Mouse (Mus musculus) urinary bladder, adult 18-20 months (tissue): ENCODE measurements at regions not wholly inside any gene's neighbourhood (a gene's known extent, or its start where the extent isn't known, plus 50 kb on each side); places are given as distances from the start of the nearest gene placed in this dataset.

Source experiments
- DNase-seq, 2 experiments: peaks; one replicate each; pipeline ENCODE4 v3.0.0; 2022; ENCODE audit warnings: low spot score in 2 of 2, mixed read lengths in 2 of 2

DNA sequence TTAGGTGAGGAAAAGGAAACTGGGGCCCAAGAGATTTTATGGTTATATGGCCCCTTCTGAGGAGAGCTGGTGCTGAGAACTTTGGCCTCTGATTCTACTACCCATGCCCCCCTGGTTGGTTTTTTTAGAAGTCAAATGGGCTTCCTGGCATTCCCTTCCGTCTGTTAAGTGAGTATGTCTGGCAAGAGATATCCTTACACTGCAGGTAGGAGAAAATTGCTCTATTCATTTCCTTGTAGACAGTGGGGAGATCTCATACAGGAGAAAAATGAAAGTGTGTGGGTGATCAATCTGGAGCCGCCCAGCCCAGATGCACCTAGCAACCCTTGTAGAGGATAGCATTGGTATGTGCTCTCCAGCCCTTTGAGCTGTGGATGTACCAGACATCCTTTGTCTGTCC lies 418.5 kb downstream of the Adra2a start:
- DNase-seq: no peak

GRCm38 (mm10) chr19:54470034-54470433 lies 426.1 kb downstream of the Adra2a start:
- DNase-seq: no peak

GRCm38 (mm10) chr19:54498066-54498465 lies 454.1 kb downstream of the Adra2a start:
- no peak for DNase-seq

- DNase-seq: no peak
These were observed 489.9 kb downstream of the Adra2a start for GRCm38 (mm10) chr19:54533858-54534257.

GRCm38 (mm10) chr19:54555351-54555750 lies 511.4 kb downstream of the Adra2a start:
- DNase-seq: no peak

DNA sequence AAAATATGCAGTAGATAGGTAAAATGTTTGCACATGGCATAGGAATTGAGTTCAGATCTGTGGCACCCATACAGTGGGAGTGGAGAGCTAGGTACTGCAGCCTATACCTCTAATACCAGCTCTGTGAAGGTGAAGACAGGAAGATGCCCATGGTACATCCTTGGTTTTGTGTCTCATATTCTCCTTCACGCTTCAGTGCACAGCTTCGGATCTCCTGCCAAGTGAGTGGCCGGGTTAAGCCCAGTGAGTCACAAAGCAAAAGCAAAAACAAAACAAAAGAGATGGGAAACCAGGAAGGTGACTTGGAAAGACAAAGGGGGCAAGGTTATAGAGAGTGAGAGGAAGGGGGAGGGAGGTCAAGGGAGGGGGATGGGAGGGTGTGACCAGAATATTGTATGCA lies 514.0 kb downstream of the Adra2a start:
- DNase-seq: no peak

- DNase-seq: no peak
These were observed 539.6 kb downstream of the Adra2a start for GRCm38 (mm10) chr19:54583574-54583973.

DNA sequence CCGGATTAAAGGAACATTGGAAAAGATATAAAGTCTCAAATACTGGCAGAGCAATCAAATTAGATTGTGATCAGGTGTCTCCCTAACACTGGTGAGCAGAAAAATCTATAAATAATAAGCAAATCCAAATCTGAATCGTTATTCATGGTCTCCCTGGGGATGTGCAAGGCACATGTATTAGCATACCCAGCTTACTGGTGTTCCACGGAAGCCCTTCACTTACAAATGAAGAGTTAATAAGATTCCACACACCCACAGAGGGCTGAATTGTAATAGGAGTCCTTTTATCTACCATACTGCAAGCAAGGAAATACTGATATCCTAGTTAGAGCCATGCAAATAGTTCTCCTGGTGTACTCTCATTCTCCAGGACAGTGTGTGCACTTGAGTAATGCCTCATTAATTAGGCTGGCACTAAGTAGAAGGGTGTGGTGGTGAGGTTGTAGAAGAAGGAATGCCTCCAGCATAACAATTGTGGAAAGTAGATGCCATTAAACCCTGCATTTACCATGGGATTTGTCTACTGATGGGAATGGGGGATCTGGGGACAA lies 540.8 kb downstream of the Adra2a start:
- no peak for DNase-seq

GRCm38 (mm10) chr19:54585326-54585725 lies 541.4 kb downstream of the Adra2a start:
- DNase-seq: peak in 1 of 2 experiments; percentile 14

GRCm38 (mm10) chr19:54603345-54603744 lies 523.7 kb downstream of the Gpam start:
- no peak for DNase-seq

- no peak for DNase-seq
These were observed 521.7 kb downstream of the Gpam start for GRCm38 (mm10) chr19:54605346-54605745.

DNA sequence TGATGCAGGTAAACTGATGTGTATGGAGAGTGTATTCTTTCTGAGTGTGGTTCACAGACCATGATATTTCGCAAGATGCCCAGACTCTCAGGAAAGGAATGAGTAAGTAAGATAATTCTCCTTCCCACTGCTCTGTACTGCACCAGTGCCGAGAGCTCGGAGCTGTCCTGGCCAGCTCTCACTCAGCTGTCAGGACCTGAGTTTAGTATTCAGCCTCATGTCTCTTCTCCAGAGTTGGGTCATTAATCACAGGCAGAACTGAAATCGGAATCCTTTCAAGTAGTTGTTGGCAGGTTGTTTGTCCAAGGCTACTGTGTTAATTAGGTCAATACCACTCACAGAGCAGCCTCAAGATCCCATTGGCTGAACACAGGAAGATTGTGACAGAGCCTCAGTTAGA lies 510.1 kb downstream of the Gpam start:
- no peak for DNase-seq
